Comparison of ENCODE assay signal across 9 mouse cellular contexts in the genomic region with DNA sequence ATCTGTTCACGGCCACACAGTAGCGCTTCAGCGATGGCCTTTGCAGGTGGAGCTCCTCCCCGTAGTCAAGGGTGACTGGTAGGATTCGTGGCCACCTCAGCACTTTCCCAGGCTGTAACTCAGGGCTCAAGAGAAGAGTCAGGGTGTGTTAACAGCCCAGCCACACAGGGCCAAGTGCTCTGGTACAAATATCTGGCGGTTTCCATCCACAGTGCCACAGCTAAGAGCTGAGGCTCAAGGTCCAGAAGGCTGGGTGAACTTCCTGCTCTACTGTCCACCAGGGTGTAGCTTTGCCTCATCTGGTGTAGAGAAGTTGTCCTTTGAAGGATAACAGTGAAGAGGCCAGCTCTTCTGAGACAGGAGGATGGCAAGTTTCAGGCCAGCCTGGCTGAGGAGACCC. TPM values are rescaled to one million over a fixed set of nuclear protein-coding genes. Genes with fewer than 3 reads are reported as not detected.
DNase-seq lines count a peak whose midpoint lies in the region; ATAC-seq and TF ChIP-seq lines count a peak whose summit lies in the region.
"Had no signal": no experiment of that assay in that cellular context is flagged by ENCODE, and none has a peak within 500 bp of the region (broad histone marks: within the 10 kb centered on the region; RNA-seq: fewer than 3 reads in every experiment).

No protein-coding gene starts in this region.

- H3K4me3 ChIP-seq in gastrocnemius, adult 2 months = no peak overlapping the region
- H3K4me3 ChIP-seq in kidney, postnatal 0 days (replicated peaks; ENCODE audit: low read depth, low read length) = no peak overlapping the region
- H3K4me3 ChIP-seq in testis, adult 2 months (ENCODE audit: control insufficient read depth, low read depth, low read length) = peak overlapping the region; percentile 9; the same call in 1 of the 2 replicates
- H3K4me3 ChIP-seq: hindbrain, embryonic 10.5 days had no signal

- TF ChIP-seq CTCF in gastrocnemius, adult 2 months (IDR thresholded peaks at IDR 0.05) = no peak
- no peak for TF ChIP-seq CTCF in kidney, postnatal 0 days (IDR thresholded peaks at IDR 0.05; ENCODE audit: low read depth)
- TF ChIP-seq CTCF in testis, adult 2 months (IDR thresholded peaks at IDR 0.05; ENCODE audit: control insufficient read depth, insufficient read depth, insufficient replicate concordance, low read depth, low read length) = no peak

- ATAC-seq in kidney, postnatal 0 days (replicated peaks; ENCODE audit: low FRiP score, low read depth) = no peak

- DNase-seq in gastrocnemius, adult 2 months = no peak
- no peak for DNase-seq in gastrocnemius, postnatal 10 days
- DNase-seq in kidney, postnatal 0 days (ENCODE audit: low spot score) = no peak
- DNase-seq in kidney, adult 11 months = no peak
- DNase-seq in testis, postnatal 10 days (ENCODE audit: low spot score) = no peak
- no peak for DNase-seq in cerebellum, adult 9-11 months
- no peak for DNase-seq in c-Kit-positive CD71-positive TER-119-positive erythroid progenitor cells, embryonic 14.5 days (ENCODE audit: low spot score)

- H3K27ac ChIP-seq in gastrocnemius, adult 2 months = peak overlapping the region; percentile 83
- H3K27ac ChIP-seq in kidney, postnatal 0 days = peak overlapping the region; percentile 37
- no peak overlapping the region for H3K27ac ChIP-seq in testis, adult 2 months (ENCODE audit: control insufficient read depth, insufficient read depth, low read depth, low read length)
- H3K27ac ChIP-seq: hindbrain, embryonic 10.5 days had no signal

- intact Hi-C loops in gastrocnemius, adult 2 months (cut with DNase I) = no loop called here

- WGBS in kidney, postnatal 0 days = 70% methylated on average over 6 of the region's 6 CpGs

- H3K27me3 ChIP-seq in kidney, postnatal 0 days (ENCODE audit: insufficient read depth, low read length) = no peaks in the 10 kb centered on the region
- H3K27me3 ChIP-seq in testis, adult 2 months (ENCODE audit: control insufficient read depth, insufficient read depth, low read length) = no peaks in the 10 kb centered on the region

- no peak overlapping the region for H3K4me2 ChIP-seq in kidney, postnatal 0 days (ENCODE audit: low read length)

- H3K36me3 ChIP-seq in kidney, postnatal 0 days (ENCODE audit: insufficient read depth, low read length) = no peaks in the 10 kb centered on the region
- H3K36me3 ChIP-seq in testis, adult 2 months (ENCODE audit: control insufficient read depth, insufficient read depth, low read length) = no peaks in the 10 kb centered on the region
- H3K36me3 ChIP-seq: hindbrain, embryonic 10.5 days had no signal

- no peak overlapping the region for H3K9ac ChIP-seq in kidney, postnatal 0 days (ENCODE audit: low read depth, low read length)

- no peaks in the 10 kb centered on the region for H3K9me3 ChIP-seq in kidney, postnatal 0 days (replicated peaks; ENCODE audit: low read length)

- no peak for TF ChIP-seq POLR2A in testis, adult 2 months (IDR thresholded peaks at IDR 0.05; ENCODE audit: control insufficient read depth, low read depth, low read length)

- peaks cover 13% of the 10 kb centered on the region for H3K4me1 ChIP-seq in kidney, postnatal 0 days (replicated peaks; ENCODE audit: insufficient read depth, low read length)
- H3K4me1 ChIP-seq in testis, adult 2 months (ENCODE audit: control insufficient read depth, insufficient read depth, low read length) = peaks cover 6% of the 10 kb centered on the region

RNA-seq across cellular contexts. Expression of gene Atp2a3, which starts 8.3 kb away (rescaled TPM):
- 1 to 10 TPM; 5.1 to 6.2 TPM for total RNA-seq in gastrocnemius, adult 2 months (2021)
- total RNA-seq in gastrocnemius, postnatal 10 days (2021) = 10 to 100 TPM; 22.4 to 25.0 TPM
- polyA plus RNA-seq in kidney, postnatal 0 days (2015; fragmentation: Nextera tagmentation; extraction: Ambion mirVana) = 9.9 and 10.0 TPM in 2 replicates
- polyA plus RNA-seq in testis, adult 2 months (2012; rRNA removed) = 4.8 and 4.9 TPM in 2 replicates

RNA-seq across cellular contexts. Expression of gene P2rx1, which starts 46.2 kb away (rescaled TPM):
- under 1 TPM; 0.15 to 0.56 TPM for total RNA-seq in gastrocnemius, adult 2 months (2021)
- total RNA-seq in gastrocnemius, postnatal 10 days (2021) = 1 to 10 TPM in 1 of 2 experiments, under 1 TPM in 1; 0.85 to 1.2 TPM
- polyA plus RNA-seq in kidney, postnatal 0 days (2015; fragmentation: Nextera tagmentation; extraction: Ambion mirVana) = 2.4 and 2.6 TPM in 2 replicates
- 0.44 and 6.8 TPM in 2 replicates for polyA plus RNA-seq in testis, adult 2 months (2012; rRNA removed)
